Mouse (Mus musculus): ENCODE measurements around the gene Fam71f2.

- TF ChIP-seq EP300 (optimal IDR thresholded peaks at IDR 0.05) = no peak
- no peak for TF ChIP-seq CTCF (IDR thresholded peaks at IDR 0.05; ENCODE audit: low read depth)
Measured at GRCm38 (mm10) chr6:29246183-29246582, 33.2 kb upstream of the Fam71f2 start.
